Mouse (Mus musculus) kidney, embryonic 16.5 days (tissue): ENCODE results near the gene Zc3h12a. TPM values are rescaled to one million over a fixed set of nuclear protein-coding genes. Genes with fewer than 3 reads are reported as not detected.

ENCODE experiments used
- ATAC-seq: fragments of 200-750 bp; cut with Nextera tagmentation; 2 replicates; pipeline ENCODE4 v1.8.0; 2017; ENCODE audit warnings: moderate TSS enrichment; ENCODE audit not compliant: low FRiP score, low TSS enrichment
- H3K27ac ChIP-seq: fragments of 300-500 bp; sonication (generic); 2 replicates; pipeline ENCODE4 v1.5.1; 2014; ENCODE audit warnings: low read length
- H3K27me3 ChIP-seq: fragments of 300-500 bp; sonication (generic); 2 replicates; pipeline ENCODE4 v1.6.1; 2014; ENCODE audit warnings: low read length, control low read depth, mixed read lengths; ENCODE audit not compliant: insufficient read depth
- H3K36me3 ChIP-seq: fragments of 300-500 bp; sonication (generic); 2 replicates; pipeline ENCODE4 v1.6.1; 2014; ENCODE audit warnings: low read length, control low read depth, mixed read lengths; ENCODE audit not compliant: insufficient read depth
- H3K4me1 ChIP-seq: fragments of 300-500 bp; sonication (generic); 2 replicates; pipeline ENCODE4 v1.6.1; 2014; ENCODE audit warnings: low read length, control low read depth, mixed read lengths; ENCODE audit not compliant: insufficient read depth
- H3K4me2 ChIP-seq: fragments of 300-500 bp; sonication (generic); replicated peaks from 2 replicates; pipeline ENCODE4 v1.6.1; 2014; ENCODE audit warnings: low read depth, low read length
- H3K4me3 ChIP-seq: fragments of 300-500 bp; sonication (generic); 2 replicates; pipeline ENCODE4 v1.5.1; 2014; ENCODE audit warnings: mild to moderate bottlenecking, low read length
- H3K9ac ChIP-seq: fragments of 300-500 bp; sonication (generic); replicated peaks from 2 replicates; pipeline ENCODE4 v1.6.1; 2014; ENCODE audit warnings: low read length
- H3K9me3 ChIP-seq: fragments of 300-500 bp; sonication (generic); 2 replicates; pipeline ENCODE4 v1.6.1; 2016; ENCODE audit warnings: low read length, control low read depth
- WGBS: fragments of 180-500 bp; shearing (Covaris S2); extraction: QIAGEN DNeasy Blood & Tissue Kit; methylation state at CpG from one replicate; pipeline ENCODE4 v1.1.7; 2014; 5-methylcytosine and 5-hydroxymethylcytosine counted together
- polyA plus RNA-seq: library from polyadenylated mRNA; unstranded; fragments of >200 nt; fragmentation: Nextera tagmentation; extraction: Ambion mirVana; gene quantifications from 2 replicates; pipeline ENCODE4 v1.2.1, GENCODE M21; 2015

Zc3h12a gene
- polyA plus RNA-seq, result 0.66 and 0.90 TPM in 2 replicates

GRCm38 (mm10) chr4:125127305-125128084 is at the start of gene Zc3h12a:
TSS of gene Zc3h12a (minus strand) at chr4:125127840.
- no peaks in the 10 kb centered on the region for H3K9me3 ChIP-seq
- peak within 1 kb of the TSS; percentile 70 for H3K9ac ChIP-seq
- peaks cover 18% of the 10 kb centered on the region for H3K4me1 ChIP-seq
- no peaks in the 10 kb centered on the region for H3K36me3 ChIP-seq
- ATAC-seq, result peak; percentile 91
- H3K27ac ChIP-seq, result no peak within 1 kb of the TSS
- peak within 1 kb of the TSS; percentile 76 for H3K4me3 ChIP-seq
- H3K27me3 ChIP-seq, result no peaks in the 10 kb centered on the region; the same call in 1 of the 2 replicates
- H3K4me2 ChIP-seq, result peak within 1 kb of the TSS; percentile 96
- WGBS, result under 1% methylated on average over 62 of the region's 62 CpGs

GRCm38 (mm10) chr4:125176639-125177165 is 49.1 kb upstream of the Zc3h12a start:
- 0 out of 2 replicates have a peak, but pooled peaks have one; percentile 58 for ATAC-seq
- Histone ChIP-seq H3K4me2 (no peak overlapping the region), H3K9me3 (no peaks in the 10 kb centered on the region), H3K4me1 (peaks cover 6% of the 10 kb centered on the region; the same call in 1 of the 2 replicates), H3K27me3 (no peaks in the 10 kb centered on the region), H3K36me3 (no peaks in the 10 kb centered on the region), H3K9ac (no peak overlapping the region), H3K27ac (no peak overlapping the region), H3K4me3 (no peak overlapping the region)
- 22% methylated on average over 13 of the region's 13 CpGs for WGBS

- Histone ChIP-seq H3K4me1 (peaks cover 6% of the 10 kb centered on the region; the same call in 1 of the 2 replicates), H3K27ac (no peak overlapping the region), H3K9ac (no peak overlapping the region), H3K9me3 (no peaks in the 10 kb centered on the region), H3K4me3 (no peak overlapping the region), H3K36me3 (no peaks in the 10 kb centered on the region), H3K4me2 (no peak overlapping the region), H3K27me3 (no peaks in the 10 kb centered on the region)
- 86% methylated on average over 5 of the region's 5 CpGs for WGBS
- no peak for ATAC-seq
These were observed 48.5 kb upstream of the Zc3h12a start for GRCm38 (mm10) chr4:125176190-125176589.

GRCm38 (mm10) chr4:125175591-125175990 is 48.0 kb upstream of the Zc3h12a start:
- Histone ChIP-seq H3K4me3 (no peak overlapping the region), H3K36me3 (no peaks in the 10 kb centered on the region), H3K27me3 (0 out of 2 replicates have a peak, but pooled peaks cover 5% of the 10 kb centered on the region), H3K27ac (peak overlapping the region; percentile 39; the same call in 1 of the 2 replicates), H3K4me1 (peaks cover 6% of the 10 kb centered on the region; the same call in 1 of the 2 replicates), H3K9ac (no peak overlapping the region), H3K9me3 (no peaks in the 10 kb centered on the region), H3K4me2 (no peak overlapping the region)
- no peak for ATAC-seq
- WGBS, result 58% methylated on average over 2 of the region's 2 CpGs

- H3K9ac ChIP-seq, result no peak overlapping the region
- peaks cover 6% of the 10 kb centered on the region; the same call in 1 of the 2 replicates for H3K4me1 ChIP-seq
- 32% methylated on average over 5 of the region's 5 CpGs for WGBS
- H3K36me3 ChIP-seq, result no peaks in the 10 kb centered on the region
- H3K4me2 ChIP-seq, result no peak overlapping the region
- no peaks in the 10 kb centered on the region for H3K9me3 ChIP-seq
- 0 out of 2 replicates have a peak, but pooled peaks cover 6% of the 10 kb centered on the region for H3K27me3 ChIP-seq
- peak; percentile 46 for ATAC-seq
- peak overlapping the region; percentile 39; the same call in 1 of the 2 replicates for H3K27ac ChIP-seq
- no peak overlapping the region for H3K4me3 ChIP-seq
These were observed 47.0 kb upstream of the Zc3h12a start for GRCm38 (mm10) chr4:125174516-125175185.

GRCm38 (mm10) chr4:125173150-125173549 is 45.5 kb upstream of the Zc3h12a start:
- Histone ChIP-seq H3K9ac (no peak overlapping the region), H3K4me1 (peaks cover 6% of the 10 kb centered on the region; the same call in 1 of the 2 replicates), H3K4me2 (no peak overlapping the region), H3K9me3 (no peaks in the 10 kb centered on the region), H3K36me3 (no peaks in the 10 kb centered on the region), H3K4me3 (no peak overlapping the region), H3K27me3 (0 out of 2 replicates have a peak, but pooled peaks cover 6% of the 10 kb centered on the region), H3K27ac (no peak overlapping the region)
- no peak for ATAC-seq
- WGBS, result 73% methylated on average over 5 of the region's 5 CpGs

GRCm38 (mm10) chr4:125172736-125173135 is 45.1 kb upstream of the Zc3h12a start:
- Histone ChIP-seq H3K27ac (no peak overlapping the region), H3K4me2 (no peak overlapping the region), H3K9me3 (no peaks in the 10 kb centered on the region), H3K36me3 (no peaks in the 10 kb centered on the region), H3K9ac (no peak overlapping the region), H3K4me3 (no peak overlapping the region), H3K4me1 (peaks cover 6% of the 10 kb centered on the region; the same call in 1 of the 2 replicates), H3K27me3 (0 out of 2 replicates have a peak, but pooled peaks cover 6% of the 10 kb centered on the region)
- WGBS, result 85% methylated on average over 13 of the region's 13 CpGs
- no peak for ATAC-seq

GRCm38 (mm10) chr4:125167723-125168122 is 40.1 kb upstream of the Zc3h12a start:
- WGBS, result 69% methylated on average over 1 of the region's 1 CpGs

GRCm38 (mm10) chr4:125164861-125165260 is 37.2 kb upstream of the Zc3h12a start:
- Histone ChIP-seq H3K9ac (no peak overlapping the region), H3K4me3 (no peak overlapping the region), H3K9me3 (no peaks in the 10 kb centered on the region), H3K27me3 (no peaks in the 10 kb centered on the region; the same call in 1 of the 2 replicates), H3K4me2 (no peak overlapping the region), H3K4me1 (no peaks in the 10 kb centered on the region), H3K27ac (no peak overlapping the region), H3K36me3 (no peaks in the 10 kb centered on the region)
- WGBS, result 86% methylated on average over 6 of the region's 6 CpGs
- ATAC-seq, result no peak

More at GRCm38 (mm10) chr4:125167723-125168122, 40.1 kb upstream of the Zc3h12a start:
- ATAC-seq, result no peak
- Histone ChIP-seq H3K9ac (no peak overlapping the region), H3K4me2 (no peak overlapping the region), H3K4me1 (no peaks in the 10 kb centered on the region), H3K4me3 (no peak overlapping the region), H3K9me3 (no peaks in the 10 kb centered on the region), H3K27ac (no peak overlapping the region), H3K36me3 (no peaks in the 10 kb centered on the region), H3K27me3 (0 out of 2 replicates have a peak, but pooled peaks cover 6% of the 10 kb centered on the region)
